Mouse (Mus musculus) gastrocnemius, adult 8-10 months (tissue): ENCODE results near the gene Ankub1. TPM values are rescaled to one million over a fixed set of nuclear protein-coding genes. Genes with fewer than 3 reads are reported as not detected.
A peak's percentile ranks its signal among the peaks of the same experiment; 100 is the strongest.

ENCODE experiments used
- DNase-seq, 2 experiments: peaks; one replicate each; pipeline ENCODE4 v3.0.0; 2022; ENCODE audit warnings: low spot score in 2 of 2
- total RNA-seq, 4 experiments: library from RNA; stranded (reverse); gene quantifications; 2 replicates each; pipeline ENCODE4 v1.2.4; 2022

Ankub1 gene
- not detected for total RNA-seq

DNA sequence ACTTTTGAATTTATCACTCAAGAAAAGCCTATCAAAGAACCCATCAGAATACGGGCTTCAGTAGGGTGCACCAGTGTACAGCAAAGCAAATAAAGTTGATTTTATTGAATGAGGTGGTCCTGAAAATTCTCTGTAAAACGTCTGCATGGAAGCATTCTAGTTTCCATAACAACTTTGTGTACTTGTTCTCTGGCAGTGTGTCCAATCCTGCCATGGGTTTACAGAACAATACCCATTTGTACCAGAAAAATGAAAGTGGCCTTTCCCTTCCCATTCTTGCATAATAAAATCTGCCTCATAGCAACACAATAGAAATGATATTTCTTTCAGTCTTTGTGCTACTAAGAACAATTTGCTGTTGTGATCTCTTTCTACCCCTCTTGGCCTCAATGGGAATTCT is at the start of gene Ankub1:
Gene Ankub1 (minus strand): TSS at position 81 of the 400 bp plus-strand sequence.
- no peak for DNase-seq

DNA sequence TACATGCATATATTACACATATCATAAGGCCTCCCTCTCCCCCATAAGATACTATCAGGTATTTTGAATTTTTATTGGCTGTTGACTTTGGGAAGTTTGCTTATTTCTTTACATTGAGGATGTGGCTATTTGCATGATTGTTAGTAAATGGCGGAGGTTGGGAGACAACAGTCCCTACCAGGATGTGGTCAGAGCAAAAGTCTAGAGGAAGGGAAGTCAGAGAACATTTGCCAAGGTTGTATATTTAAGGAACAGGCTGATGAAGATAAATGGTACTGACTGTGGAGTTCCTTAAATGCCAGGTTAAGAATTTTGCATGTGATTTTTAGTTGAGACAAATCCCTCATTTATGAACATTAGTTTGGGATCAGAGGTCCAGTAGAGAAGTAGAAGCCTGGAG is 47.2 kb upstream of the Ankub1 start:
- DNase-seq: no peak

GRCm38 (mm10) chr3:57736419-57737095 is 44.0 kb upstream of the Ankub1 start:
- DNase-seq: no peak

- peak; percentile 95 to 96 for DNase-seq
Measured at GRCm38 (mm10) chr3:57735511-57736370, 43.1 kb upstream of the Ankub1 start, which contains the start of gene Rnf13. Gene Rnf13 (plus strand): TSS chr3:57736062.

DNA sequence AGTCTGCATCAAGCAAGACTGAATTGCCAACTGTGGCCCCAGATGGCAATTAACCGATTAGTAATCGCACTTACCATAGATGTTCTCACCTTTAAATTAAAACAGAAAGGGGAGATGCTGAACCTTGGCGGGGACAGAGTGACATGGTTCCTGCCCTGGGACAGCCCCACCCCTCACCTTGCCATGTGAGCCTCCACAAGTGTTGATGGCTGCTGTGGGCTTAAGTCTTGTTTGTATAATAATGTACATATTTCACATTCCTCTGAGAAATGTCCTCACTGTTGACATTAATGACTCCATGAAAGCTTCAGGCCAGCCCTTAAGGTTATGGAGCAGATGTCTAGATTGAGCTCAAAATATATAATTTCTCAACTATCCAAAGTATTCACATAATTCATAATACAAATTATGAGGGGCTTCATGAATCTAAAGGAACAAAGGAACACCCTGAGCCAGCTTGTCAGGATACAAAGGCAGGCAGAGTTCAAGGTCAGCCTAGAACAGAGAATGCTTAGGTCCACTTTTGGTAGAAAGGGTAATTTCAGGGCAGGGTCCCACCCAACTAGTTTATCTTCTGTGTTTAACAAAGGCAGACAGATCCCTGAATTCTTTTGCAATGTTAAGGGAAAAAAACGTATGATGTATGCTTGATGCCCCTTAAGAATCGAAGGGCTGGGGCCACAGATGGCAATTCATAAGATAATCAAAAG is 39.8 kb upstream of the Ankub1 start:
- no peak for DNase-seq

GRCm38 (mm10) chr3:57714151-57714550 is 21.6 kb upstream of the Ankub1 start:
- DNase-seq: no peak

GRCm38 (mm10) chr3:57696779-57697178 is 4.2 kb upstream of the Ankub1 start:
- DNase-seq: no peak

DNA sequence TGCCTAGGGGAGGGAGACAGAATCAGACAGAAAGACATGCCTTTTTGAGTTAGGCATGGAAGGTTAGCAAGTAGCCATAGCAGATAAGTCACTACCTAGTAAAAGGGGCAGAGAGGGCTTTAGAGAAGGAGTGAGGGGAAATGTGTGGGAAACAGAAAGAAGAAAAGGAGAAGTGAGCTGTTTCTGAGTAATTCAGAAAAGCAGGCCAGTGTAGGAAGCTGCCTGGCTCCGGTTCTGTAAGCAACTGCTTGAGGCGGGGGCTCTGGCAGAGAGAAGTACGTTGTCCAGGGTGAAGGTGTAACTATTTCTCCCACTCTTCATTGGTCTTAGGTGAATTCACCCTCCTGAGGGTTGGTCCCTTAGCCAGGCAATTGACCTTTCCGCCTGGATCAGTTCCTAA is 3.6 kb upstream of the Ankub1 start:
- DNase-seq: no peak

- no peak for DNase-seq
Measured at GRCm38 (mm10) chr3:57691772-57692171, 827 bp downstream of the Ankub1 start.

DNA sequence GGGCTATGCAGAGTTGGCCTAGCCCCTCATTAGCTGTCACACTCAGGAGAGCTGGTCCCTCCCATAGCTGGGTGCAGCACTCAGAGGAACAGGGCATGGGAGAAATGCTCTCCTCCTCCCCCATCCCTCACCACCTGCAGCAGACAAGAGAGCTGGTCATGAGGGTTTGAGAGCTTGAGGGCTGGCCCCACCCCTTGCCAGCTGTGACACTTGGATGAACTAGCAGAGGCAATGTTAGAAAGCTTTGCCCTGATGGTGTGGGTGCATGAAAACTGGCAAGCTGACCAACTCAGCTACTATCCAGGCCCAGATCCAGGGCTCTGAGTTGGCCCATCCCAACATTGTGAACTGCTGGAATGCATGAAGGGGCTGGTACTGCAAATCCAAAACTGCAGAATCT is 14.8 kb downstream of the Ankub1 start:
- no peak for DNase-seq

GRCm38 (mm10) chr3:57674075-57674474 is 18.5 kb downstream of the Ankub1 start:
- DNase-seq: no peak

- no peak for DNase-seq
Measured at GRCm38 (mm10) chr3:57673586-57673985, 19.0 kb downstream of the Ankub1 start.

- DNase-seq: peak; percentile 37 to 40
Measured at GRCm38 (mm10) chr3:57667054-57667723, 25.4 kb downstream of the Ankub1 start.

- DNase-seq: no peak
Measured at GRCm38 (mm10) chr3:57665880-57666279, 26.7 kb downstream of the Ankub1 start.

GRCm38 (mm10) chr3:57664682-57665081 is 27.9 kb downstream of the Ankub1 start:
- no peak for DNase-seq

DNA sequence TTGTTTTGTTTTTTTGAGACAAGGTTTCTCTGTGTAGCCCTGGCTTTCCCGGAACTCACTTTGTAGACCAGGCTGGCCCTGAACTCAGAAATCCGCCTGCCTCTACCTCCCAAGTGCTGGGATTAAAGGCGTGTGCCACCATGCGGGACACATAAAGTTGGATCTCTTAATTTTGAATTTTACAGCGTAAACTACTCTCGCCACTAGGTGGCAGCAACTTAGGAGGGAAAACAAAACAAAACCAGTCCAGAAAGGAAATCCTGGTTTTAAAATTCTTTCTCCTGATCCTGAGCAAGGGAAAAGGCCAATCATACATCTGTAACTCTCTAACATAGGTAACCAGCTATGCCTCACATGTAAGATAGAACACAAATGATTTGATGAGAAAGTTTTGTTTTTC is 28.9 kb downstream of the Ankub1 start:
- DNase-seq: no peak

GRCm38 (mm10) chr3:57658608-57659007 is 34.0 kb downstream of the Ankub1 start:
- DNase-seq: no peak

- no peak for DNase-seq
Measured at GRCm38 (mm10) chr3:57653646-57654045, 39.0 kb downstream of the Ankub1 start.

GRCm38 (mm10) chr3:57652485-57652884 is 40.1 kb downstream of the Ankub1 start:
- no peak for DNase-seq

- DNase-seq: no peak
Measured at GRCm38 (mm10) chr3:57651865-57652259, 40.7 kb downstream of the Ankub1 start.

DNA sequence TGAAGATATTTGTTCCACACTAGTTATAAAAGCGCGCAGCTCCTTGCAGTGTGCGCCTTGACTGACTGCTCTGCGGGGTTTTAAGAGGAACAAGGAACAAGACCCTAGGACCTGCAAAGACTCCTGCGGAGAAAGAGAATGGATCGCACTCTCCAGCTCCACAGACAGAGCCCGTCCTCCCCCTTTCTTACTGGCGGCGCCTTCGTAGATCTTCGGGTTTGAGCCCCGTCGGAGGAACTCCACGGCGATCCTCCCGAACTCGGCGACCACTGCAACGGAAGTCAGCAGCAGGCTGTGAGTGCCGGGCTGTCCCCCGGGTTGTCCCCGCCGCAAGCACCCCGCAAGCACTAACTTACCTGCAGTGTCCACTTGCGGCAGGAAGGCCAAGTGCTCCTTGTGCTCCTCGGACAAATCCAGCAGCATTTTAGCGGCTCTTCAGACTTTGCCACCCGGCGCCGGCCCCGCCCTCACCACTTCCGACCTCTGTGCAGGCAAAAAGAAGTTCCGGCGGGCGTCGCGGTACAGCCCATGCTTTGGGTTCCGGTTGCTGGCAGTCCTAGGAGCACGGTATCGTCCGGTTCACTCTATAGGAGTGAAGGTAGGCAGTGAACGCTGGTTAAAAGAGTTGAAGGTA is 41.3 kb downstream of the Ankub1 start, which contains the start of gene Commd2:
Gene Commd2 (minus strand): TSS at position 485 of the 634 bp plus-strand sequence.
- DNase-seq: peak; percentile 74
